Comparison of ENCODE assay signal across 10 mouse cellular contexts in the genomic region with DNA sequence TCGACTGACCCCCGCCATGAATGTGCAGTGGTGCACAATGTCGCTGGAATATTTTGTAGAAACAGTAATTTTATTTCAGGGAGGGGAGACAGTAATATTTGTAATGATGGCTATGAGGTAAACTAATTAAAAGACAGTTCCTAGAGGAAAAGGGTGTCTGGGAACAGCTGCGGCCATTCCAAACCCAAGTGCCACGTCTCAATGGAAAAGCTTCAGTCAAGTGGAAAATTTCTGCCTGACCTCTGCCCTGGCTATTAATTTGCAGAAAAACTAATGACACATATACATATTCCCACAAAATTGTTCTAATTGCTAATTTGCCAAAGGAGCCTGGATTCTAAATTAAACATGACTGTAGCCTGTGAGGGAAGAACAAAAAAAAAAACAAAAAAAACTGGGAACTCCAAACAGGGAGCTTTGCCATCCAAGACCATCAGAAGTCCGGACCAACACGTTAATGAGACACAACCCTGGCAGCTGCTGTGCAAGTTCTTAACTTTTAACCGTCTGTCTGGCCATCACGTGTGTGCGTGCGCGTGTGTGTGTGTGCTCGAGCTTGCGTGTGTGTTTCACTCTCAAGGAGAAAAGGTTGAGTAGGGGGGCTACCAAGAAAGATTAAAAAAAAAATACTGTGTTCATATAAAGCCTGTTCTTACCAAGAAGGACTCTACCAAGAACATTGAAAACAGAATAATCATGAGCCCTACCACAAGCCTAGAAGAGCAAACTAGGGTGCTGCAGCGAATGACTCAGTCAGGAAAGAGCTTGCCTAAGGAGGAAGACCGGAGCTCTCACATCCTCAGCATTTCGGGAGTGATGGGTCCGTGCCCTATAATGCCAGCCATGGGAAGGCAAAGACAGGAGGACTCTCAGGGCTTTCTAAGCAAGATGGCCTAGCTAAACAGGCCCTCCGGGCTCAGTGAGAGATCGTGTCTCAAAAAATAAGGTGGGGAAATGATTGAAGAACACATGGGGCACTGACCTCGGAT.
DNase-seq lines count a peak whose midpoint lies in the region; ATAC-seq lines count a peak whose summit lies in the region.
"Had no signal": no experiment of that assay in that cellular context is flagged by ENCODE, and none has a peak within 500 bp of the region (broad histone marks: within the 10 kb centered on the region; RNA-seq: fewer than 3 reads in every experiment).

No protein-coding gene starts in this region.

- intact Hi-C loops in gastrocnemius, postnatal 14 days (cut with DNase I; ENCODE audit: low total_unique reads) = no loop called here

- peak overlapping the region; percentile 75; the same call in 1 of the 2 replicates for H3K27ac ChIP-seq in kidney, embryonic 16.5 days (ENCODE audit: low read length)
- peak overlapping the region; percentile 92 for H3K27ac ChIP-seq in embryonic facial prominence, embryonic 13.5 days
- H3K27ac ChIP-seq in limb, embryonic 13.5 days = peak overlapping the region; percentile 11; the same call in 1 of the 2 replicates
- H3K27ac ChIP-seq: macrophage had no signal

- H3K4me3 ChIP-seq in kidney, embryonic 16.5 days (ENCODE audit: low read length) = no peak overlapping the region
- no peak overlapping the region for H3K4me3 ChIP-seq in embryonic facial prominence, embryonic 13.5 days
- H3K4me3 ChIP-seq in limb, embryonic 13.5 days = no peak overlapping the region

- peaks cover 51% of the 10 kb centered on the region for H3K4me1 ChIP-seq in kidney, embryonic 16.5 days (ENCODE audit: insufficient read depth, low read length)
- H3K4me1 ChIP-seq in embryonic facial prominence, embryonic 13.5 days = peaks cover 63% of the 10 kb centered on the region
- H3K4me1 ChIP-seq in limb, embryonic 13.5 days = peaks cover 49% of the 10 kb centered on the region

- DNase-seq in kidney, postnatal 36 days = no peak
- DNase-seq in brain, adult 2 months (ENCODE audit: low read depth, low spot score) = peak; percentile 37
- DNase-seq in gastrocnemius, postnatal 14 days = no peak
- DNase-seq in gastrocnemius, postnatal 25 days = no peak
- DNase-seq in right cerebral cortex, postnatal 14 days = no peak
- DNase-seq: cerebellum, adult 11 months had no signal

- no peak for ATAC-seq in kidney, embryonic 16.5 days (ENCODE audit: low FRiP score, low TSS enrichment)
- no peak for ATAC-seq in embryonic facial prominence, embryonic 13.5 days (ENCODE audit: insufficient number of reproducible peaks, insufficient read depth, low FRiP score, low TSS enrichment, low read depth)
- no peak for ATAC-seq in limb, embryonic 13.5 days (ENCODE audit: low FRiP score, low read depth)

- no peaks in the 10 kb centered on the region for H3K27me3 ChIP-seq in kidney, embryonic 16.5 days (ENCODE audit: insufficient read depth, low read length)
- no peaks in the 10 kb centered on the region for H3K27me3 ChIP-seq in embryonic facial prominence, embryonic 13.5 days
- H3K27me3 ChIP-seq in limb, embryonic 13.5 days = no peaks in the 10 kb centered on the region

- no peaks in the 10 kb centered on the region for H3K36me3 ChIP-seq in kidney, embryonic 16.5 days (ENCODE audit: insufficient read depth, low read length)
- peaks cover 6% of the 10 kb centered on the region; the same call in 1 of the 2 replicates for H3K36me3 ChIP-seq in embryonic facial prominence, embryonic 13.5 days
- H3K36me3 ChIP-seq in limb, embryonic 13.5 days = peaks cover 32% of the 10 kb centered on the region

- H3K9ac ChIP-seq in kidney, embryonic 16.5 days (replicated peaks; ENCODE audit: low read length) = no peak overlapping the region
- no peak overlapping the region for H3K9ac ChIP-seq in embryonic facial prominence, embryonic 13.5 days
- no peak overlapping the region for H3K9ac ChIP-seq in limb, embryonic 13.5 days

- H3K9me3 ChIP-seq in kidney, embryonic 16.5 days (ENCODE audit: low read length) = no peaks in the 10 kb centered on the region
- no peaks in the 10 kb centered on the region for H3K9me3 ChIP-seq in embryonic facial prominence, embryonic 13.5 days
- H3K9me3 ChIP-seq in limb, embryonic 13.5 days = no peaks in the 10 kb centered on the region

- H3K4me2 ChIP-seq in kidney, embryonic 16.5 days (replicated peaks; ENCODE audit: low read depth, low read length) = no peak overlapping the region
- H3K4me2 ChIP-seq in embryonic facial prominence, embryonic 13.5 days = 0 out of 2 replicates have a peak overlapping the region, but pooled peaks have one; percentile 2
- H3K4me2 ChIP-seq in limb, embryonic 13.5 days (replicated peaks) = no peak overlapping the region

- WGBS in kidney, embryonic 16.5 days = 78% methylated on average over 21 of the region's 21 CpGs
- 74% methylated on average over 21 of the region's 21 CpGs for WGBS in embryonic facial prominence, embryonic 13.5 days
- 78% methylated on average over 21 of the region's 21 CpGs for WGBS in limb, embryonic 13.5 days

Comparison
In these comparisons a context has a peak if more than half of its experiments do, and no peak if none do; other contexts are left out.
1. H3K27ac ChIP-seq: peak in every context shown above with its lines; median percentile 92 in embryonic facial prominence, embryonic 13.5 days; 75 in kidney, embryonic 16.5 days; 11 in limb, embryonic 13.5 days.